Mouse (Mus musculus): ENCODE results near the gene Gpc4.

DNA sequence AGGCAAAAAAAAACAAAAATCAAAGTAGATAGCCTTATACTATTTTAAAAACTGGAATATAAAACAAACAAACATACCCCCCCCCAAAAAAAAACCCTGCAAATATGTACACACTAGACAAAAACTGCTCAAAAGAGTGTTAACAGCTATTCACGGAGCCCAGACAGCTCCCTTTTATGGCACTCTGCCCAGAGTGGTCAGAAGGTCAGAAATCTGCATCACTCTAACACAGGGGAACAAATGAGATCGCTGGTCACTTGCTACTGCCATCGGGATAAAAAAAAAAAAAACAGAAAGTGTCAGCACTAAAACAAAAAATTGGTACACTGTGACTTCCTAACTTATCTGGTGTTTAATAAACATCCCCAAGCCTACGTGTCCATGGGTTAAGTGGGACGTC lies 113.0 kb downstream of the Gpc4 start:
- TF ChIP-seq CTCF (IDR thresholded peaks at IDR 0.05; ENCODE audit: low read depth) (no peak), EP300 (IDR thresholded peaks at IDR 0.05; ENCODE audit: low read depth) (no peak)

Data from liver, postnatal 0 days (tissue).